Mouse (Mus musculus) myocyte (in vitro differentiated cells): ENCODE measurements around the gene Dop1a.

Experiments used
- E2F4 ChIP-seq: IDR thresholded peaks from one replicate; pipeline ENCODE4 v1.6.1; 2011; ENCODE audit warnings: mild to moderate bottlenecking, control low read depth, moderate library complexity; ENCODE audit not compliant: insufficient read depth
- POLR2A ChIP-seq: IDR thresholded peaks from one replicate; pipeline ENCODE4 v1.6.1; 2011; ENCODE audit warnings: low read depth, mild to moderate bottlenecking, control low read depth, moderate library complexity; ENCODE audit not compliant: insufficient read length
- POLR2AphosphoS2 ChIP-seq: IDR thresholded peaks from one replicate; pipeline ENCODE4 v1.6.1; 2011; ENCODE audit warnings: low read depth, control low read depth; ENCODE audit not compliant: insufficient read length
- REST ChIP-seq: IDR thresholded peaks from one replicate; pipeline ENCODE4 v1.6.1; 2011; ENCODE audit warnings: mild to moderate bottlenecking, control low read depth, moderate library complexity; ENCODE audit not compliant: insufficient read depth, insufficient read length
- USF1 ChIP-seq: IDR thresholded peaks from one replicate; pipeline ENCODE4 v1.6.1; 2011; ENCODE audit warnings: low read depth, mild to moderate bottlenecking, control low read depth, moderate library complexity

DNA sequence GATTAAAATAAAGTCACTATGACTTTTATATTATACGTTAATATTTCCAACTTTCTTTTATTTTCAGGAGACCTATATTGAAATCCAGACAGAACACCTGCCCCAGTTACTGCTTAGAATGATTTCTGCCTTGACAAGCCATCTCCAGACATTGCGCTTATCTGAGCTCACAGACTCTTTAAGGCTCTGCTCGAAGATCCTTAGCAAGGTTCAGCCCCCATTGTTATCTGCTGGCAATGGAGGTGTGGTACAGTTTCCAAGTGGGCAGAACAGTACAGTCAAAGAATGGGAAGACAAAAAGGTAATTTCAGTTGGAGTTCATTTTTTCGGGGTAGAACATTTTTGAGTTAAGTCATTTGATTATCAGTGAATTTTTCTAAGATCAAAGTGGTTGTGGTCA, 40.5 kb downstream of the Dop1a start:
- TF ChIP-seq E2F4 = no peak
- no peak for TF ChIP-seq POLR2A
- no peak for TF ChIP-seq USF1
- no peak for TF ChIP-seq POLR2AphosphoS2
- no peak for TF ChIP-seq REST
